Mouse (Mus musculus) heart, postnatal 0 days (tissue): Measurements from ENCODE around the gene Rgs12.

Experiments used
- CTCF ChIP-seq: IDR thresholded peaks from 2 replicates; pipeline ENCODE4 v1.5.1; 2016; ENCODE audit warnings: antibody characterized with exemption, control low read depth, low read depth
- EP300 ChIP-seq: IDR thresholded peaks from 2 replicates; pipeline ENCODE4 v1.6.1; 2016; ENCODE audit warnings: antibody characterized with exemption, low read depth

- TF ChIP-seq EP300 (no peak), CTCF (no peak)
Measured at GRCm38 (mm10) chr5:34899787-34900469, 49.3 kb upstream of the Rgs12 start.
